ENCODE assay signal across 17 mouse cellular contexts in genomic region chr3:84829366-84829765, GRCm38 (mm10).
"Had no signal": no experiment of that assay in that cellular context is flagged by ENCODE, and none has a peak within 500 bp of the region (broad histone marks: within the 10 kb centered on the region; RNA-seq: fewer than 3 reads in every experiment).

No protein-coding gene starts in this region.

- H3K4me1 ChIP-seq: neural tube, embryonic 12.5 days; neural tube, embryonic 15.5 days; stomach, embryonic 15.5 days had no signal

- H3K9ac ChIP-seq: neural tube, embryonic 12.5 days; neural tube, embryonic 13.5 days; neural tube, embryonic 15.5 days; stomach, embryonic 15.5 days had no signal

- H3K27ac ChIP-seq: neural tube, embryonic 12.5 days; neural tube, embryonic 13.5 days; neural tube, embryonic 15.5 days; stomach, embryonic 15.5 days; stomach, postnatal 0 days had no signal

- H3K27me3 ChIP-seq: neural tube, embryonic 12.5 days; neural tube, embryonic 13.5 days; neural tube, embryonic 15.5 days; stomach, embryonic 15.5 days had no signal

- DNase-seq: retina, postnatal 1 day; right cerebral cortex, adult 18-20 months; right cerebral cortex, postnatal 14 days; right cerebral cortex, postnatal 25 days; right cerebral cortex, postnatal 4 days; spleen, adult 18-20 months; thymus, adult 18-20 months; thymus, adult 2 months; thymus, postnatal 14 days; thymus, postnatal 25 days; thymus, postnatal 36 days; thymus, postnatal 4 days had no signal

- H3K4me3 ChIP-seq: neural tube, embryonic 12.5 days; neural tube, embryonic 13.5 days; neural tube, embryonic 15.5 days; stomach, embryonic 15.5 days had no signal

- H3K4me2 ChIP-seq: neural tube, embryonic 12.5 days; neural tube, embryonic 13.5 days; neural tube, embryonic 15.5 days; stomach, embryonic 15.5 days had no signal

- H3K9me3 ChIP-seq: neural tube, embryonic 12.5 days; neural tube, embryonic 13.5 days; neural tube, embryonic 15.5 days; stomach, embryonic 15.5 days had no signal

- H3K36me3 ChIP-seq: neural tube, embryonic 12.5 days; neural tube, embryonic 13.5 days; neural tube, embryonic 15.5 days; stomach, embryonic 15.5 days had no signal
